8 mouse cellular contexts compared by ENCODE assay signal in the genomic region with DNA sequence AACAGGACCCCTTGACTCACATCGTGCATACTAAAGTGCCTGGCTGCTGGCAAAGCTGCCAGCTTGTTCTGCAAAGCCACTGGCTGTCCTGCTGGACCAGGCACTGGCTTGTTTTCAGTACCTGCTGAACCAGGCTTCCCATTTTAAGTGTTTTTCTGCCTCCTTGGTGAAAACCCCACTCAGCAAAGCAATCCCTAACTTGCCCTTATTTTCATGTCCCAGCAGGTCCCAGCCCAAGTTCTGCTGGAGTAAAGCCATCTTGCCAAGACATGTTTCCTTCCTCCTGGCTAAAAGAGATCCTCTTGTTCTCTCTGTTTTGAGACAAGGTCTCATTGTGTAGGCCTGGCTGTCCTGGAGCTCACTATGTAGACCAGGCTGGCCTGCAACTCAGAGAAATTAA. TPM values are rescaled to one million over a fixed set of nuclear protein-coding genes. Genes with fewer than 3 reads are reported as not detected.
DNase-seq lines count a peak whose midpoint lies in the region; ATAC-seq and TF ChIP-seq lines count a peak whose summit lies in the region.
"Had no signal": no experiment of that assay in that cellular context is flagged by ENCODE, and none has a peak within 500 bp of the region (broad histone marks: within the 10 kb centered on the region; RNA-seq: fewer than 3 reads in every experiment).

No protein-coding gene starts in this region.

- no peak overlapping the region for H3K4me3 ChIP-seq in intestine, embryonic 14.5 days (ENCODE audit: low read depth, low read length)
- H3K4me3 ChIP-seq in intestine, postnatal 0 days (ENCODE audit: low read depth, low read length): no peak overlapping the region
- H3K4me3 ChIP-seq in ES-Bruce4 (ENCODE audit: low read depth, low read length): no peak overlapping the region
- H3K4me3 ChIP-seq in embryonic facial prominence, embryonic 10.5 days: peak overlapping the region; percentile 82
- H3K4me3 ChIP-seq in liver, embryonic 15.5 days (replicated peaks): no peak overlapping the region

- H3K4me2 ChIP-seq in intestine, embryonic 14.5 days (ENCODE audit: low read length): peak overlapping the region; percentile 95; the same call in 1 of the 2 replicates
- no peak overlapping the region for H3K4me2 ChIP-seq in intestine, postnatal 0 days (replicated peaks; ENCODE audit: low read depth)
- peak overlapping the region; percentile 77 for H3K4me2 ChIP-seq in liver, embryonic 15.5 days

- no peak overlapping the region for H3K27ac ChIP-seq in intestine, embryonic 14.5 days (ENCODE audit: low read depth)
- H3K27ac ChIP-seq in intestine, postnatal 0 days (ENCODE audit: low read depth, low read length): no peak overlapping the region
- H3K27ac ChIP-seq in ES-Bruce4 (ENCODE audit: insufficient read depth, low read length): no peak overlapping the region
- H3K27ac ChIP-seq in embryonic facial prominence, embryonic 10.5 days (replicated peaks): no peak overlapping the region
- H3K27ac ChIP-seq in liver, embryonic 15.5 days (replicated peaks): no peak overlapping the region

- H3K9me3 ChIP-seq in intestine, embryonic 14.5 days (ENCODE audit: control insufficient read depth, low read length): no peaks in the 10 kb centered on the region
- no peaks in the 10 kb centered on the region for H3K9me3 ChIP-seq in intestine, postnatal 0 days (ENCODE audit: control insufficient read depth)
- H3K9me3 ChIP-seq in ES-Bruce4 (replicated peaks; ENCODE audit: control insufficient read depth, insufficient read depth, low read length, poor library complexity, severe bottlenecking): no peaks in the 10 kb centered on the region
- no peaks in the 10 kb centered on the region for H3K9me3 ChIP-seq in embryonic facial prominence, embryonic 10.5 days
- no peaks in the 10 kb centered on the region for H3K9me3 ChIP-seq in liver, embryonic 15.5 days (replicated peaks)

- WGBS in intestine, embryonic 14.5 days: 96% methylated on average over 1 of the region's 1 CpGs
- 90% methylated on average over 1 of the region's 1 CpGs for WGBS in intestine, postnatal 0 days
- 94% methylated on average over 1 of the region's 1 CpGs for WGBS in embryonic facial prominence, embryonic 10.5 days
- WGBS in liver, embryonic 15.5 days (ENCODE audit: insufficient replicate concordance): 92% methylated on average over 1 of the region's 1 CpGs

- no peak for TF ChIP-seq POLR2A in ES-Bruce4 (IDR thresholded peaks at IDR 0.05; ENCODE audit: insufficient read depth, low read length)

- peaks cover 55% of the 10 kb centered on the region for H3K36me3 ChIP-seq in intestine, embryonic 14.5 days (ENCODE audit: control insufficient read depth, insufficient read depth, low read length)
- peaks cover 50% of the 10 kb centered on the region for H3K36me3 ChIP-seq in intestine, postnatal 0 days (ENCODE audit: control insufficient read depth, insufficient read depth)
- H3K36me3 ChIP-seq in ES-Bruce4 (ENCODE audit: control insufficient read depth, insufficient read depth, low read length, poor library complexity, severe bottlenecking): peaks cover 50% of the 10 kb centered on the region
- H3K36me3 ChIP-seq in embryonic facial prominence, embryonic 10.5 days (replicated peaks): peaks cover 55% of the 10 kb centered on the region
- H3K36me3 ChIP-seq in liver, embryonic 15.5 days (replicated peaks): peaks cover 54% of the 10 kb centered on the region

- no peak overlapping the region for H3K9ac ChIP-seq in intestine, embryonic 14.5 days (ENCODE audit: low read length)
- H3K9ac ChIP-seq in intestine, postnatal 0 days (ENCODE audit: low read depth, low read length): no peak overlapping the region
- H3K9ac ChIP-seq in ES-Bruce4 (ENCODE audit: low read depth, poor library complexity, severe bottlenecking): 0 out of 2 replicates have a peak overlapping the region, but pooled peaks have one; percentile 93
- no peak overlapping the region for H3K9ac ChIP-seq in liver, embryonic 15.5 days

- TF ChIP-seq CTCF in intestine, postnatal 0 days (IDR thresholded peaks at IDR 0.05; ENCODE audit: low read depth): no peak
- TF ChIP-seq CTCF in ES-Bruce4 (IDR thresholded peaks at IDR 0.05; ENCODE audit: low read depth, low read length): no peak

- no peak for ATAC-seq in intestine, embryonic 14.5 days (replicated peaks; ENCODE audit: low FRiP score, low TSS enrichment, low read depth)
- no peak for ATAC-seq in intestine, postnatal 0 days
- ATAC-seq in liver, embryonic 15.5 days (ENCODE audit: insufficient read depth): no peak

- DNase-seq in intestine, embryonic 14.5 days (ENCODE audit: low spot score): no peak
- DNase-seq in embryonic facial prominence, embryonic 10.5 days (ENCODE audit: low spot score): no peak
- no peak for DNase-seq in left cerebral cortex, adult 9 months (ENCODE audit: low spot score in 2 of 2)
- DNase-seq in kidney, postnatal 14 days: no peak
- DNase-seq: thymus, postnatal 14 days had no signal

- no peaks in the 10 kb centered on the region for H3K27me3 ChIP-seq in intestine, embryonic 14.5 days (replicated peaks; ENCODE audit: control insufficient read depth, insufficient read depth, low read length)
- no peaks in the 10 kb centered on the region for H3K27me3 ChIP-seq in intestine, postnatal 0 days (replicated peaks; ENCODE audit: control insufficient read depth, insufficient read depth, low read length)
- H3K27me3 ChIP-seq in ES-Bruce4 (ENCODE audit: control insufficient read depth, insufficient read depth, low read length, poor library complexity, severe bottlenecking): no peaks in the 10 kb centered on the region
- no peaks in the 10 kb centered on the region for H3K27me3 ChIP-seq in embryonic facial prominence, embryonic 10.5 days (replicated peaks; ENCODE audit: low read depth, poor library complexity, severe bottlenecking)
- no peaks in the 10 kb centered on the region for H3K27me3 ChIP-seq in liver, embryonic 15.5 days

- H3K4me1 ChIP-seq in intestine, embryonic 14.5 days (replicated peaks; ENCODE audit: control insufficient read depth, insufficient read depth, low read length): peaks cover 15% of the 10 kb centered on the region
- H3K4me1 ChIP-seq in intestine, postnatal 0 days (replicated peaks; ENCODE audit: control insufficient read depth, insufficient read depth, low read length): no peaks in the 10 kb centered on the region
- H3K4me1 ChIP-seq in ES-Bruce4 (ENCODE audit: control insufficient read depth, insufficient read depth, low read length): no peaks in the 10 kb centered on the region
- peaks cover 32% of the 10 kb centered on the region for H3K4me1 ChIP-seq in embryonic facial prominence, embryonic 10.5 days
- peaks cover 52% of the 10 kb centered on the region for H3K4me1 ChIP-seq in liver, embryonic 15.5 days (replicated peaks)

- TF ChIP-seq EP300 in ES-Bruce4 (IDR thresholded peaks at IDR 0.05; ENCODE audit: insufficient read depth, low read depth, low read length): no peak

RNA-seq across cellular contexts. Expression of gene Nop53, which starts 1.6 kb away (rescaled TPM):
- polyA plus RNA-seq in intestine, embryonic 14.5 days (2014; fragmentation: Nextera tagmentation; extraction: Ambion mirVana): 182 and 190 TPM in 2 replicates
- polyA plus RNA-seq in intestine, postnatal 0 days (2015; fragmentation: Nextera tagmentation; extraction: Ambion mirVana): 109 and 115 TPM in 2 replicates
- 283 and 299 TPM in 2 replicates for polyA plus RNA-seq in ES-Bruce4 (2011; ENCODE audit: insufficient read depth, insufficient read length, low read depth, missing spikeins)
- 180 and 185 TPM in 2 replicates for polyA plus RNA-seq in embryonic facial prominence, embryonic 10.5 days (2016; fragmentation: Nextera tagmentation; extraction: Ambion mirVana)
- polyA plus RNA-seq in liver, embryonic 15.5 days (2015; fragmentation: Nextera tagmentation; extraction: Ambion mirVana): 76.1 and 81.2 TPM in 2 replicates

RNA-seq across cellular contexts. Expression of gene Selenow, which starts 22.1 kb away (rescaled TPM):
- 802 and 852 TPM in 2 replicates for polyA plus RNA-seq in intestine, embryonic 14.5 days (2014; fragmentation: Nextera tagmentation; extraction: Ambion mirVana)
- polyA plus RNA-seq in intestine, postnatal 0 days (2015; fragmentation: Nextera tagmentation; extraction: Ambion mirVana): 813 and 814 TPM in 2 replicates
- polyA plus RNA-seq in ES-Bruce4 (2011; ENCODE audit: insufficient read depth, insufficient read length, low read depth, missing spikeins): 93.1 and 101 TPM in 2 replicates
- 756 and 839 TPM in 2 replicates for polyA plus RNA-seq in embryonic facial prominence, embryonic 10.5 days (2016; fragmentation: Nextera tagmentation; extraction: Ambion mirVana)
- 246 and 279 TPM in 2 replicates for polyA plus RNA-seq in liver, embryonic 15.5 days (2015; fragmentation: Nextera tagmentation; extraction: Ambion mirVana)

RNA-seq across cellular contexts. Expression of gene Ehd2, which starts 23.1 kb away (rescaled TPM):
- polyA plus RNA-seq in intestine, embryonic 14.5 days (2014; fragmentation: Nextera tagmentation; extraction: Ambion mirVana): 37.7 and 38.6 TPM in 2 replicates
- 29.3 and 30.9 TPM in 2 replicates for polyA plus RNA-seq in intestine, postnatal 0 days (2015; fragmentation: Nextera tagmentation; extraction: Ambion mirVana)
- polyA plus RNA-seq in ES-Bruce4 (2011; ENCODE audit: insufficient read depth, insufficient read length, low read depth, missing spikeins): 4.6 and 4.9 TPM in 2 replicates
- polyA plus RNA-seq in embryonic facial prominence, embryonic 10.5 days (2016; fragmentation: Nextera tagmentation; extraction: Ambion mirVana): 11.6 and 13.8 TPM in 2 replicates
- polyA plus RNA-seq in liver, embryonic 15.5 days (2015; fragmentation: Nextera tagmentation; extraction: Ambion mirVana): 4.1 and 4.6 TPM in 2 replicates
